Mouse (Mus musculus): ENCODE results near the gene Card11. TPM values are rescaled to one million over a fixed set of nuclear protein-coding genes. Genes with fewer than 3 reads are reported as not detected.

Card11 gene
- total and polyA plus RNA-seq, 3 experiments: 0.23 to 0.82 (median 0.80) TPM

DNA sequence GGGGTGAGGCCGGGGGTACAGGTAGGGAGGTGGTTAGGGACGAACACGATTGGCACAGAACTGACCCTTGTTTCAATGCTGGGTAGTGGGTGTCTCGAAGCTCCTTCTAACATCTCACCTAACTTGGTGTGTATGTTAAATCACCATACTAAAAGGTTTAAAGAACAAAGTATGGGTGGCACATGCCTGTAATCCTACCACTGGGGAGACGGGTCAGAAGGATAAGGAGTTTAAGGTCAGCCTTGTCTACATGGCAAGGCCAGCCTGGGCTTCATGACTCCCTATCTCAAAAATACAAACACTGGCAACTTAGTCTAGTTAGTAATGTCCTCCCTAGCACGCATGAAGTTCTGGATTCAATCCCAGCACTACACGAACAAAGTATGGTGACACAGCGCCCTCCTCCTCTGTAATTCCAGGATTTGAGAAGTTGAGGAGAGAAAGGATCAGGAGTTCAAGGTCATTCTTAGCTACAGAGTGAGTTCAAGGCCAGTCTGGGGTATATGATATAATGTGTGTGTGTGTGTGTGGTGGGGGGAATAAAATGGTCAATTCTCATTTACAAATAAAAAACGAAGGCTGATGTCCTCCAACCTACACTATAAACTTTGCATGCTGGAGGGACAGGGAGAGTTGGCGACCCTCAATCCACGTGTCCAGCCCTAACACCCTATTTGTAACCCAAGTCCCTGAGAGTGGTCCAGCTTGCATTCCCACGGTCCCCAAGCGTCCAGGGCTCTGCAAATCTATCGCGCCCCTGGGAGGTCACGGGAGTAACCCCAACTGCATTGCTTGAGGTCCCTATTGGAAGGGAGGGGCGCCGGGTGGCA is 171.1 kb downstream of the Card11 start:
- 22% methylated on average over 18 of the region's 18 CpGs for WGBS
- peak overlapping the region; percentile 72 for H3K4me3 ChIP-seq
- peaks cover 11% of the 10 kb centered on the region for H3K79me2 ChIP-seq (replicated peaks; ENCODE audit: control insufficient read depth, insufficient read depth, low read length)
- no peaks in the 10 kb centered on the region for H3K27me3 ChIP-seq (ENCODE audit: control insufficient read depth, insufficient read depth, low read length)
- H3K27ac ChIP-seq: peak overlapping the region; percentile 87
- intact Hi-C loops (cut with DNase I): loop anchor here (2.0 to 10.0 kb wide), 4 partner anchors 37 to 184 kb away; partner anchors contain the start of gene Ttyh3
- peak overlapping the region; percentile 93 for H3K9ac ChIP-seq (ENCODE audit: low read depth, low read length)
- TF ChIP-seq POLR2A (IDR thresholded peaks at IDR 0.05; ENCODE audit: insufficient read depth, low read depth, low read length) (no peak), CTCF (IDR thresholded peaks at IDR 0.05) (peak; percentile 41)
- H3K36me3 ChIP-seq (ENCODE audit: control insufficient read depth, insufficient read depth, low read length): peaks cover 33% of the 10 kb centered on the region
- peak in 1 of 2 experiments; percentile 40 for DNase-seq
- peaks cover 21% of the 10 kb centered on the region for H3K4me1 ChIP-seq (ENCODE audit: control insufficient read depth, insufficient read depth, low read length)

DNA sequence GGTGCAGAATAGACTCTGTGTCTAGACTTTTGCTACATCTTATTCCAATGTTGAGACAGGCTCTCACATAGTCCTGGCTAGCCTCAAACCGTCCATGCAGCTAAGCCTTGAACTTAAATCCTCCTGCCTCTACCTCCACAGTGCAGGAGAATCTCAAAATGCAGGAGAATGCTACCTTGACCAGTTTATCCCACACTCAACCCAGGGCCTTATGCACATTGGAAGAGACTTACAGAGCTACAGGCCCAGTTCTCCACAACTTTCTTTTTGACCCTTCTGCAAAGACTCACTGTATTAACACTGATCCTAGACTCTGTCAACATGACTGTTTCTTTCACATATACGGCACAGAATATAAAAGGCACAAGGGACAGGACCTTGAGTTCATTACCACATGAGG is 172.0 kb downstream of the Card11 start:
- TF ChIP-seq POLR2A (IDR thresholded peaks at IDR 0.05; ENCODE audit: insufficient read depth, low read depth, low read length) (no peak), CTCF (IDR thresholded peaks at IDR 0.05) (no peak), EP300 (IDR thresholded peaks at IDR 0.05; ENCODE audit: insufficient read depth, low read depth, low read length) (no peak)
- H3K4me1 ChIP-seq (ENCODE audit: control insufficient read depth, insufficient read depth, low read length): peaks cover 22% of the 10 kb centered on the region

DNA sequence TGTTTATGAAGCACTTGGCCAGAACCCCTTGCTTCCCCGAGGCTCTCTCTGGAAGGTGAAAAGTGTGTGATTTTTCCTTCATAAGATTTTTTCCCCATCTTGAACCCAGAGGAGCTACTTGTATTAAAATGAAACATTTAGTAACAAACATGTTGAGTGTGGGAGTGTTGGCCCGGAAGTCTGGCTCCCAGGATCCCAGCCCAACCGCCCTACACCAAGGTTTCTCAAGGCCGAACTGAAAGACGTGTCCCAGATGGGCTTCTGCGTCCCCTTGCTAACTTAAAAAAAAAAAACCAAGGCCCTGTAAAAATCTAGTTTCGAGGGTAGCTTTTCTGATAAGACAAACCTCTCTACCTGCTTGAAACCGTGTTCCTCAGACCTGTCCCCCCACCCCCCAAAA is 172.5 kb downstream of the Card11 start:
- TF ChIP-seq POLR2A (IDR thresholded peaks at IDR 0.05; ENCODE audit: insufficient read depth, low read depth, low read length): no peak
- 0 out of 2 replicates have a peak, but pooled peaks have one; percentile 6 for TF ChIP-seq EP300 (IDR thresholded peaks at IDR 0.05; ENCODE audit: insufficient read depth, low read depth, low read length)
- H3K4me3 ChIP-seq: peak overlapping the region; percentile 72; the same call in 1 of the 2 replicates
- H3K4me1 ChIP-seq (ENCODE audit: control insufficient read depth, insufficient read depth, low read length): peaks cover 22% of the 10 kb centered on the region
- 9% methylated on average over 8 of the region's 8 CpGs for WGBS
- H3K36me3 ChIP-seq (ENCODE audit: control insufficient read depth, insufficient read depth, low read length): peaks cover 37% of the 10 kb centered on the region
- peak overlapping the region; percentile 65 for H3K9ac ChIP-seq (ENCODE audit: low read depth, low read length)
- peak overlapping the region; percentile 87 for H3K27ac ChIP-seq
- no peaks in the 10 kb centered on the region for H3K27me3 ChIP-seq (ENCODE audit: control insufficient read depth, insufficient read depth, low read length)
- peak in 1 of 2 experiments; percentile 49 for DNase-seq
- intact Hi-C loops (cut with DNase I): loop anchor here (2.0 to 10.0 kb wide), 4 partner anchors 36 to 183 kb away; partner anchors contain the start of gene Ttyh3
- H3K79me2 ChIP-seq (replicated peaks; ENCODE audit: control insufficient read depth, insufficient read depth, low read length): peaks cover 14% of the 10 kb centered on the region

More for the DNA sequence above, 172.0 kb downstream of the Card11 start:
- Histone ChIP-seq H3K4me3 (peak overlapping the region; percentile 72; the same call in 1 of the 2 replicates), H3K27ac (peak overlapping the region; percentile 87), H3K79me2 (replicated peaks; ENCODE audit: control insufficient read depth, insufficient read depth, low read length) (peaks cover 12% of the 10 kb centered on the region), H3K27me3 (ENCODE audit: control insufficient read depth, insufficient read depth, low read length) (no peaks in the 10 kb centered on the region), H3K36me3 (ENCODE audit: control insufficient read depth, insufficient read depth, low read length) (peaks cover 35% of the 10 kb centered on the region), H3K9ac (ENCODE audit: low read depth, low read length) (peak overlapping the region; percentile 65)
- no peak for DNase-seq
- 7% methylated on average over 2 of the region's 2 CpGs for WGBS
- intact Hi-C loops (cut with DNase I): loop anchor here (2.0 to 10.0 kb wide), 4 partner anchors 36 to 184 kb away; partner anchors contain the start of gene Ttyh3

GRCm38 (mm10) chr5:140827413-140827812 is 173.0 kb downstream of the Card11 start:
- Histone ChIP-seq H3K27ac (peak overlapping the region; percentile 87), H3K4me3 (peak overlapping the region; percentile 72; the same call in 1 of the 2 replicates), H3K4me1 (ENCODE audit: control insufficient read depth, insufficient read depth, low read length) (peaks cover 25% of the 10 kb centered on the region), H3K79me2 (replicated peaks; ENCODE audit: control insufficient read depth, insufficient read depth, low read length) (peaks cover 14% of the 10 kb centered on the region), H3K36me3 (ENCODE audit: control insufficient read depth, insufficient read depth, low read length) (peaks cover 40% of the 10 kb centered on the region), H3K27me3 (ENCODE audit: control insufficient read depth, insufficient read depth, low read length) (no peaks in the 10 kb centered on the region), H3K9ac (ENCODE audit: low read depth, low read length) (0 out of 2 replicates have a peak overlapping the region, but pooled peaks have one; percentile 65)
- DNase-seq: no peak
- 0 out of 2 replicates have a peak, but pooled peaks have one; percentile 2 for TF ChIP-seq POLR2A (IDR thresholded peaks at IDR 0.05; ENCODE audit: insufficient read depth, low read depth, low read length)
- TF ChIP-seq CTCF (IDR thresholded peaks at IDR 0.05): no peak
- no peak for TF ChIP-seq EP300 (IDR thresholded peaks at IDR 0.05; ENCODE audit: insufficient read depth, low read depth, low read length)
- intact Hi-C loops (cut with DNase I): loop anchor here (5.0 to 10.0 kb wide), 3 partner anchors 35 to 183 kb away; partner anchors contain the start of gene Ttyh3
- WGBS: 19% methylated on average over 2 of the region's 2 CpGs

DNA sequence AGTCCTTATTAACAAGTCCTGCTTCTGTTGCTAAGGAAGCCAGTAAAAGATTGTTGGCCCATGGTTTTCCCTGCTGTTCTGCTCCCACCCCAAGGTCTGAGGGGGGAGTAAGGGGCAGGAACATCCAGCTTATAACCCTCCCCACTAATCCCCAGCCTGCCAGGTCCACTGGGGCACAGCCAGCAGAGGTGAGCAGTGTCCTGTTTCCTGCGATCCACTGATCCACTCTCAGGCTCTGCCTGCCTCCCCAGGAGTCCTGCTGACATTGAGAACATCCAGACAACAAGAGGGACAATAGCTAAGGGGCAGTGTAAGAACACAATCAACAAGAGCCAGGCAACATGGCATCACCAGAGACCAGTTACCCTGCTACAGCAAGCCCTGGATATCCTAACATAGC is 173.6 kb downstream of the Card11 start:
- DNase-seq: peak in 1 of 2 experiments; percentile 29
- Histone ChIP-seq H3K4me3 (no peak overlapping the region), H3K27ac (peak overlapping the region; percentile 87), H3K9ac (ENCODE audit: low read depth, low read length) (0 out of 2 replicates have a peak overlapping the region, but pooled peaks have one; percentile 2), H3K4me1 (ENCODE audit: control insufficient read depth, insufficient read depth, low read length) (peaks cover 28% of the 10 kb centered on the region), H3K36me3 (ENCODE audit: control insufficient read depth, insufficient read depth, low read length) (peaks cover 40% of the 10 kb centered on the region), H3K27me3 (ENCODE audit: control insufficient read depth, insufficient read depth, low read length) (no peaks in the 10 kb centered on the region), H3K79me2 (replicated peaks; ENCODE audit: control insufficient read depth, insufficient read depth, low read length) (peaks cover 14% of the 10 kb centered on the region)
- WGBS: 11% methylated on average over 1 of the region's 1 CpGs
- intact Hi-C loops (cut with DNase I): loop anchor here (5.0 to 10.0 kb wide), 3 partner anchors 34 to 182 kb away; partner anchors contain the start of gene Ttyh3
- TF ChIP-seq EP300 (IDR thresholded peaks at IDR 0.05; ENCODE audit: insufficient read depth, low read depth, low read length) (0 out of 2 replicates have a peak, but pooled peaks have one; percentile 21), CTCF (IDR thresholded peaks at IDR 0.05) (no peak), POLR2A (IDR thresholded peaks at IDR 0.05; ENCODE audit: insufficient read depth, low read depth, low read length) (no peak)

All from heart, adult 2 months (tissue).